Mouse (Mus musculus) intestine, embryonic 15.5 days (tissue): ENCODE measurements around the gene Olfr288. TPM values are rescaled to one million over a fixed set of nuclear protein-coding genes. Genes with fewer than 3 reads are reported as not detected.

Experiments used
- ATAC-seq: fragments of 200-750 bp; cut with Nextera tagmentation; 2 replicates; pipeline ENCODE4 v1.8.0; 2017; ENCODE audit warnings: moderate TSS enrichment, moderate library complexity
- H3K27ac ChIP-seq: fragments of 300-500 bp; sonication (generic); 2 replicates; pipeline ENCODE4 v1.5.1; 2015; ENCODE audit warnings: mild to moderate bottlenecking, inconsistent platforms
- H3K27me3 ChIP-seq: fragments of 300-500 bp; sonication (generic); replicated peaks from 2 replicates; pipeline ENCODE4 v1.6.1; 2015; ENCODE audit warnings: inconsistent platforms
- H3K36me3 ChIP-seq: fragments of 300-500 bp; sonication (generic); 2 replicates; pipeline ENCODE4 v1.6.1; 2015; ENCODE audit warnings: inconsistent platforms
- H3K4me1 ChIP-seq: fragments of 300-500 bp; sonication (generic); replicated peaks from 2 replicates; pipeline ENCODE4 v1.6.1; 2015; ENCODE audit warnings: inconsistent platforms
- H3K4me2 ChIP-seq: fragments of 300-500 bp; sonication (generic); replicated peaks from 2 replicates; pipeline ENCODE4 v1.6.1; 2015; ENCODE audit warnings: mild to moderate bottlenecking, inconsistent platforms
- H3K4me3 ChIP-seq: fragments of 300-500 bp; sonication (generic); replicated peaks from 2 replicates; pipeline ENCODE4 v1.5.1; 2015; ENCODE audit warnings: inconsistent platforms
- H3K9ac ChIP-seq: fragments of 300-500 bp; sonication (generic); 2 replicates; pipeline ENCODE4 v1.6.1; 2015; ENCODE audit warnings: inconsistent platforms
- H3K9me3 ChIP-seq: fragments of 300-500 bp; sonication (generic); 2 replicates; pipeline ENCODE4 v1.6.1; 2016; ENCODE audit warnings: inconsistent platforms
- WGBS: fragments of 180-500 bp; shearing (Covaris S2); methylation state at CpG from one replicate; pipeline ENCODE4 v1.1.7; 2015; 5-methylcytosine and 5-hydroxymethylcytosine counted together
- polyA plus RNA-seq: library from polyadenylated mRNA; unstranded; fragments of >200 nt; fragmentation: Nextera tagmentation; extraction: Ambion mirVana; gene quantifications from 2 replicates; pipeline ENCODE4 v1.2.1, GENCODE M21; 2015

Gene Olfr288
- polyA plus RNA-seq, 1 experiment from 2014 or later: not detected

GRCm38 (mm10) chr15:98181132-98181711, 14.1 kb downstream of the Olfr288 start:
- Histone ChIP-seq H3K9me3 (no peaks in the 10 kb centered on the region), H3K9ac (peak overlapping the region; percentile 29; the same call in 1 of the 2 replicates), H3K27me3 (no peaks in the 10 kb centered on the region), H3K36me3 (no peaks in the 10 kb centered on the region), H3K27ac (peak overlapping the region; percentile 24), H3K4me2 (peak overlapping the region; percentile 81), H3K4me3 (peak overlapping the region; percentile 47), H3K4me1 (no peaks in the 10 kb centered on the region; the same call in 1 of the 2 replicates)
- under 1% methylated on average over 30 of the region's 30 CpGs for WGBS
- peak; percentile 99 for ATAC-seq

GRCm38 (mm10) chr15:98180567-98181131, 14.7 kb downstream of the Olfr288 start:
- ATAC-seq: no peak
- H3K9ac ChIP-seq: peak overlapping the region; percentile 29; the same call in 1 of the 2 replicates
- H3K4me3 ChIP-seq: peak overlapping the region; percentile 47
- H3K27ac ChIP-seq: peak overlapping the region; percentile 24
- no peaks in the 10 kb centered on the region; the same call in 1 of the 2 replicates for H3K4me1 ChIP-seq
- H3K4me2 ChIP-seq: peak overlapping the region; percentile 81
- H3K27me3 ChIP-seq: no peaks in the 10 kb centered on the region
- no peaks in the 10 kb centered on the region for H3K36me3 ChIP-seq
- 7% methylated on average over 26 of the region's 26 CpGs for WGBS
- H3K9me3 ChIP-seq: no peaks in the 10 kb centered on the region

GRCm38 (mm10) chr15:98177320-98177719, 18.0 kb downstream of the Olfr288 start:
- ATAC-seq: no peak
- H3K27ac ChIP-seq: no peak overlapping the region
- no peaks in the 10 kb centered on the region for H3K9me3 ChIP-seq
- H3K4me2 ChIP-seq: no peak overlapping the region
- peaks cover 5% of the 10 kb centered on the region; the same call in 1 of the 2 replicates for H3K27me3 ChIP-seq
- no peak overlapping the region for H3K9ac ChIP-seq
- H3K4me1 ChIP-seq: no peaks in the 10 kb centered on the region; the same call in 1 of the 2 replicates
- H3K36me3 ChIP-seq: no peaks in the 10 kb centered on the region
- H3K4me3 ChIP-seq: no peak overlapping the region
- 61% methylated on average over 3 of the region's 3 CpGs for WGBS

- Histone ChIP-seq H3K27me3 (peaks cover 29% of the 10 kb centered on the region), H3K36me3 (no peaks in the 10 kb centered on the region), H3K27ac (no peak overlapping the region), H3K4me2 (no peak overlapping the region), H3K9ac (no peak overlapping the region), H3K4me1 (no peaks in the 10 kb centered on the region), H3K4me3 (no peak overlapping the region), H3K9me3 (no peaks in the 10 kb centered on the region)
- ATAC-seq: no peak
- 42% methylated on average over 8 of the region's 8 CpGs for WGBS
Observed at GRCm38 (mm10) chr15:98173821-98174220, 21.5 kb downstream of the Olfr288 start.

GRCm38 (mm10) chr15:98172113-98172512, 23.2 kb downstream of the Olfr288 start:
- WGBS: 57% methylated on average over 5 of the region's 5 CpGs
- ATAC-seq: peak; percentile 52; the same call in 1 of the 2 replicates
- H3K36me3 ChIP-seq: no peaks in the 10 kb centered on the region
- H3K4me1 ChIP-seq: peaks cover 12% of the 10 kb centered on the region
- no peak overlapping the region for H3K4me3 ChIP-seq
- H3K4me2 ChIP-seq: no peak overlapping the region
- H3K27me3 ChIP-seq: peaks cover 45% of the 10 kb centered on the region
- no peak overlapping the region for H3K9ac ChIP-seq
- no peak overlapping the region for H3K27ac ChIP-seq
- H3K9me3 ChIP-seq: no peaks in the 10 kb centered on the region

GRCm38 (mm10) chr15:98170917-98171316, 24.4 kb downstream of the Olfr288 start:
- Histone ChIP-seq H3K27ac (no peak overlapping the region), H3K36me3 (no peaks in the 10 kb centered on the region), H3K9ac (no peak overlapping the region), H3K4me3 (no peak overlapping the region), H3K9me3 (no peaks in the 10 kb centered on the region), H3K4me1 (peaks cover 12% of the 10 kb centered on the region), H3K4me2 (no peak overlapping the region), H3K27me3 (peaks cover 53% of the 10 kb centered on the region)
- 66% methylated on average over 9 of the region's 9 CpGs for WGBS
- no peak for ATAC-seq

GRCm38 (mm10) chr15:98170365-98170764, 25.0 kb downstream of the Olfr288 start:
- Histone ChIP-seq H3K4me1 (peaks cover 12% of the 10 kb centered on the region), H3K4me3 (no peak overlapping the region), H3K36me3 (no peaks in the 10 kb centered on the region), H3K9me3 (no peaks in the 10 kb centered on the region), H3K4me2 (no peak overlapping the region), H3K27ac (no peak overlapping the region), H3K9ac (no peak overlapping the region), H3K27me3 (peaks cover 59% of the 10 kb centered on the region)
- 36% methylated on average over 7 of the region's 7 CpGs for WGBS
- ATAC-seq: no peak

- no peak for ATAC-seq
- Histone ChIP-seq H3K36me3 (no peaks in the 10 kb centered on the region), H3K4me2 (peak overlapping the region; percentile 62), H3K27ac (no peak overlapping the region), H3K9ac (no peak overlapping the region), H3K4me3 (peak overlapping the region; percentile 35; the same call in 1 of the 2 replicates), H3K27me3 (peaks cover 59% of the 10 kb centered on the region), H3K9me3 (no peaks in the 10 kb centered on the region), H3K4me1 (peaks cover 12% of the 10 kb centered on the region)
- 7% methylated on average over 19 of the region's 19 CpGs for WGBS
Observed at GRCm38 (mm10) chr15:98168622-98169004, 26.7 kb downstream of the Olfr288 start.

- Histone ChIP-seq H3K9ac (0 out of 2 replicates have a peak overlapping the region, but pooled peaks have one; percentile 3), H3K27ac (no peak overlapping the region), H3K36me3 (no peaks in the 10 kb centered on the region), H3K4me3 (peak overlapping the region; percentile 35), H3K4me2 (peak overlapping the region; percentile 62), H3K9me3 (no peaks in the 10 kb centered on the region), H3K27me3 (peaks cover 57% of the 10 kb centered on the region), H3K4me1 (peaks cover 12% of the 10 kb centered on the region)
- ATAC-seq: peak; percentile 79
- 2% methylated on average over 69 of the region's 69 CpGs for whole genome bisulfite sequencing
Observed at GRCm38 (mm10) chr15:98167645-98168621, 27.4 kb downstream of the Olfr288 start.

GRCm38 (mm10) chr15:98166963-98167644, 28.2 kb downstream of the Olfr288 start, which contains the start of gene Ccdc184:
Ccdc184 (plus strand) TSS chr15:98167158.
- H3K9ac ChIP-seq: 0 out of 2 replicates have a peak within 1 kb of the TSS, but pooled peaks have one; percentile 3
- H3K4me2 ChIP-seq: peak within 1 kb of the TSS; percentile 62
- H3K27ac ChIP-seq: no peak within 1 kb of the TSS
- peaks cover 55% of the 10 kb centered on the region for H3K27me3 ChIP-seq
- no peaks in the 10 kb centered on the region for H3K36me3 ChIP-seq
- no peaks in the 10 kb centered on the region for H3K9me3 ChIP-seq
- peak within 1 kb of the TSS; percentile 35 for H3K4me3 ChIP-seq
- ATAC-seq: peak; percentile 34
- peaks cover 12% of the 10 kb centered on the region for H3K4me1 ChIP-seq
- WGBS: 5% methylated on average over 18 of the region's 18 CpGs

GRCm38 (mm10) chr15:98165525-98165924, 29.8 kb downstream of the Olfr288 start, which contains the start of gene Asb8:
Asb8 (minus strand) TSS chr15:98165625.
- no peaks in the 10 kb centered on the region for H3K9me3 ChIP-seq
- WGBS: 80% methylated on average over 5 of the region's 5 CpGs
- ATAC-seq: no peak
- no peaks in the 10 kb centered on the region for H3K36me3 ChIP-seq
- H3K27ac ChIP-seq: no peak within 1 kb of the TSS
- H3K27me3 ChIP-seq: peaks cover 47% of the 10 kb centered on the region
- no peak within 1 kb of the TSS for H3K4me3 ChIP-seq
- H3K4me1 ChIP-seq: peaks cover 12% of the 10 kb centered on the region
- H3K4me2 ChIP-seq: no peak within 1 kb of the TSS
- no peak within 1 kb of the TSS for H3K9ac ChIP-seq
